Mouse (Mus musculus): ENCODE measurements at regions not wholly inside any gene's neighbourhood (a gene's known extent, or its start where the extent isn't known, plus 50 kb on each side); places are given as distances from the start of the nearest gene placed in this dataset.
"Not testable (repeated sequence)": the region's sequence is repeated elsewhere in the genome, so short reads cannot be mapped to it uniquely, and the experiment has no call there.

DNA sequence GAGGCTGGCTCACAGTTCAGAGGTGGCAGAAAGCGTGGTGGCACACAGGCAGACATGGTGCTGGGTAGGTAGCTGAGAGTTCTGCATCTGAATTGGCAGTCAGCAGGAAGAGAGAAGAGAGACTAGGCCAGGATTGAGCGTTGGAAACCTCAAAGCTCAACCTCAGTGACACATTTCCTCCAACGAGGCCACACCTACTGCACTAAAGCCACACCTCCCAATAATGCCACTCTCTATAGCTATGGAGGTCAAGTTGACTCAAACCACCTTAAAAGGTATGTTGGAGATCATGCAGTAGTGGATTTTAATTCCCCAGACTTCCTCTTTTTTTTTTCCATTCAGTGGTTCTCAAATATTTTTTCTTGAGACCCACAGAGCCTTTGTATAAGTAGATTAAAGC is 57.1 kb downstream of the Ccdc54 start:
- DNase-seq: no peak

DNA sequence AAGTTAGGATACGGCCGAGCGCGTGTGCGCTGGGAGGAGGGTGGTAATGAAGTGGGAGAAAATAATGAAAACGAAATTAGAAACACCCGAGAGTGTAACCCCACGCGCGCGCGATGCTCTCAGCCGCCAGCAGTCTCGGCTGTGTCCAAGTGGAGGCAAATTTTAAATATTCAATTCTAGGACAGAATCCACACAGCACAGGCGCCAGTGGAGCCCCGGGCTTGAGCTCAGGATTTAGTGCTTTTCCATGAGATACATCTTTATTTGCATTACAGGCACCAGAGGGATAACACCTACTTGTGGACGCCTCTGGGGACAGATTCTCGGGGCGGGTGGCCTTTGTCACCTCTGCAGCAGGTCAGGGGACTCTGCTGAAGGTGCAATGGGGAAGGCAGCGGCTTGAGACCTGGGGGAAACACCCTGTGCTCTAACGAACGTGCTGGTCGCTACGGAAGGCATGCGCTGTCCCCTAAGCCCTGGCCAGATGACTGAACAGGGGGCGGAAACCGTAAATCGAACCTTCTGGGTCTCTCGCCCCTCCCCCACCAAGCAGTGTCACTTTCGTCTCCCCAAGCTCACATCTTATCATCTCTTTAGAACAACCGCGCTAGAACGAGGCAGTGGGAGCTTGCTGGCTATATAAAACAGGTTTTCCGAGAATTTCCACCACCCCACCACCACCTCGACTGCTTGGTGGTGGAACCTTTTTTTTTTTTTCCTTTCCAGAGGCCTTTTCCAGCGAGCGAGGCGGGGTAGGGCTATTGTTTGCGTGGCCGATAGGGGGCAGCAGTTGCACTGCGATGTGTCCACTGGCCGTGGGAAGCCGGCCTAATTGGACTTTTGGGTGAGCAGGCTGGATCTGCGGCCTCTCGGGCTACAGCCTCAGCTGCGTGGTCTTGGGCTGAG is 61.2 kb downstream of the Ccdc54 start:
- DNase-seq: peak; percentile 79

DNA sequence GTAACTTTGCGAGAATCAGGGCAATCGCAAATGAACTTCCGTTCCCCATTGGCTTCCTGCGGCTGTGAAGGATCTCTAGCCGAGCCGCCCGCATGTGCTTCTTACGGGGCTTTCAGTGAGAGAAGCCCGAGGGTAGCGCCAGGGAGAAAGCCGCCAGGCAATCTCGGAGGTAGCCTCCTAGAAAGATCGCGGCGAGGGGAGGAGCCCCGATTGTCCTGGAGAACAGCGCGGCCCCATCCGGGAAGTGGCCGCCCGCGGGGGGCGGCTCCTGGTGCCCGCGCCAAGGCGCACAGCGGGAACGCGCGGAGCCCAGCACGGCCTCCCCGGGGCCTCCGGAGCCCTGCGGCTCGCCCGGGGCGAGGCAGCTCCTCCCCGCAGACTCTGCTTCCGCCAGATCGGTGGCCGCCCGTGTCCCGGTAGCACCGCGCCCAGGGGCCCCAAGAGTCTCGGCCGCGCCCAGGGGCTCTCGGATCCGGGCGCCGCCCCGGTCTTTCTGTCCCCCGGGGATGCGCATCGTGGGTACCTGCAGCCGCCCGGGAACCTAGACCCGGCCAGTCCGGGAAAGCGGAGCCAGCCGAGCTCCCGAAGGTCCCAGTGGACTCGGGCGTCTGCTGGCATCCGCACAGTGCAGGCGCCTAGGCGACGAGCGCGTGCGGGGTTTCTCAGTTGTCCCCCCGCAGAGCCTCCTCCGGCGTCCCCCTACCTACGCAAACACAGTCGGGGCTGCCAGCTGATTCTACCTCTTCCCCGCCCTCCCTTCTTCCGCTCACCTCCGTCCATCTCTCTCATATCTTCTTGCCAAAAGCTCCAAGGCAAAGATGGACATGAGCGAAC is 62.1 kb downstream of the Ccdc54 start:
- peak; percentile 42 for DNase-seq

DNA sequence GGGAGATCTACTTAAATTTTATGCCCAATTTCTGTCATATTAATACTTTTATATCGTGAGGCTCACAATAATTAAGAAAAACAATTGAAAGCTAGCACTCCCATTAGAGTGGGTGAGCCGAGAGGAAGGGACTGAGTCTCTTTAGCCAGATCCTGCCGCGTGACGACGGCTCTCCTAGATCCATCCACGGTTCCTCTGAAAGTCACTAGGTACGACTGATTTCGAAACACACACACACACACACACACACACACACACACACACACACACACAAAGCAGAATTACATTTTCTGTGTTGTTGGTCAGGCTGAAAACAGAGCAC is 62.6 kb downstream of the Ccdc54 start:
- DNase-seq: peak; percentile 4

DNA sequence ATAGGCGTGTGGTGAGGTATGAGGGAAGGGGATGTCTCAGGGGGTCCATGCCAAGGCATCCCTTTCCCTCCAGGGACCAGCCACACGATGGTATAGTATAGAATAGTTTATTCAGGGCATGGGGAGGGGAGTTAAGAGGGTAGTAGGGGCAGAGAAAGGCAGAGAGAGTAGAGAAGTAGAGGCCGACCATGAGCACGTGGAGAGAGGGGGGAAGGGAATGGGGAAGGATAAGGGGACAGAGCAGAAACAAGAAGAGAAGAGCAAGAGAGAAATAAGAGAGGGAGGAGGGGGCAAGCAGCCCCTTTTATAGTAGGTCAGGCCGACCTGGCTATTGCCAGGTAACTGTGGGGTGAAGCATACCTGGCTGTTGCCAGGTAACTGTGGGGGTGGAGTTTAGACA is 64.0 kb downstream of the Ccdc54 start:
- DNase-seq: not testable (repeated sequence)

DNA sequence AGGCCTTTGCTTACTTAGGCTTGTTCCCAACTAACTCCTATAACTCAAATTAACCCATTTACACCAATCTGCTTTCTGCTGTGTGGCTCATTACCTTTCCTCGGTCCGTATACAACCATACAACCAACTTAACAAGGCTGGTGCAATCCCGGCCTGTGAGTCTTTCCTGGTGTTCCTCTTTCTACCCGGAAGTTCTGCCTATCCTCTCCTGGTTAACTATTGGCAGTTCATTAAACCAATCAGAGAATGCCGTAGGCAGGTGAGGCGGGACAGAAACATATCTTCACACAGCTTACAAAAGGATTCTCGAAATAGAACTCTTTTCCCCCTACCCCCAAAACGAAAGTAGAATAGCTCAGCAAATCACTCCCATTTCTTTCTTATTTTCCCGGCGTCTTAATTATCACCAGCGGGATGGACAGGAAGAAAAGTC is 65.0 kb downstream of the Ccdc54 start:
- no peak for DNase-seq

DNA sequence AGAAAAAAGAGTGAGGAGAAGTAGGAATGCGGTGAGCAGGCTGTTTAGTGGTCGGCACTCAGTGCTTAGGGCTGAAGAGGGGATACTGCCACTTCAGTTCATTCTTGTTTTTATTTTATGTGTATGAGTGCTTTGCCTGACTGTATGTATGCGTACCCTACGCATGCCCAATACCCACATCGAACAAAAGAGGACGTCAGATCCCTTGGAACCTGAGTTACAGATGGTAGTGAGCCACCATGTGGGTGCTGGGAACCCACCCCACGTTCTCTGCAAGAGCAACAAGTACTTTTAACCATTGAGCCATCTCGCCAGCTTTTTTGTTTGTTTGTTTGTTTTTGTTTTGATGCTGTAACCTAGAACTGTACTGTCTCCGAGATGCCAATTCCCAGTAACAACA is 65.5 kb downstream of the Ccdc54 start:
- no peak for DNase-seq

DNA sequence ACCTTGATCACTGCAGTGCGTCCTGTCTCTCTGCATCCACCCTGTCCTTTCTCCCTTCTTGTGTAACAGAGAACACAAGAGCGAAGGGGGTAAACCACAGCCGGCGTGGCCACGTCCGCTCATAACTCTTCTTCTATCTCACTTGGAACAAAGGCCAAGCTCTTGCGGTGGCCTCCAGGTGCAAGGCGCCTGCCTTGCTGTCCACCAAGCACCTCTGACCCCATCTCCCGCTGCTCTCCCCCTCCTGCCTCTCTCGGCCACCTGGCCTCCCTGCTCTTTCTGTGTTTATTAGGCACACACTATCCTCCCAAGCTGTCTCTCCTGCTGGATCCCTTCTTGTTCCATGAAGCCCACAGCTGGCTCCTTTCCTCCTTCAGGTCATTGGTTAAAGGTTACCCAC is 71.3 kb downstream of the Ccdc54 start:
- no peak for DNase-seq

DNA sequence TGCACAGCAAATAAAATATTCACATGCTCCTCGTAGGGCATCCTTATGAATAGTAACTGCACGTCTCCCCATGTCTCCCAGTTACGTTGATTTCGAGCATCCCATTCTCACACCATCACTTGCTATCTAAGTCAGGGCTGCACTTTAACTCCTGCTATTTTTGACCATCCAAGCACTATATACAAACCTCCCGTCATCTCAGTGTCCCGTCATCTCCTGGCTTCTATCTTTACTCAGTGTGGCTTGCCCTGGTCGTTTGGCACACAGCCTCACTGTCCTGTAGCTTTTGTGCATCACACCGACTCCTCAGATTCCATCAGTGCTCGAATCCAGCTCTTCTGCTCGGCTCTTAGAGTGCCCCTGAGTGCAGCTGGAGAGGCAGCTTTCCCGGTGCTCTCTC is 74.4 kb downstream of the Ccdc54 start:
- DNase-seq: no peak

DNA sequence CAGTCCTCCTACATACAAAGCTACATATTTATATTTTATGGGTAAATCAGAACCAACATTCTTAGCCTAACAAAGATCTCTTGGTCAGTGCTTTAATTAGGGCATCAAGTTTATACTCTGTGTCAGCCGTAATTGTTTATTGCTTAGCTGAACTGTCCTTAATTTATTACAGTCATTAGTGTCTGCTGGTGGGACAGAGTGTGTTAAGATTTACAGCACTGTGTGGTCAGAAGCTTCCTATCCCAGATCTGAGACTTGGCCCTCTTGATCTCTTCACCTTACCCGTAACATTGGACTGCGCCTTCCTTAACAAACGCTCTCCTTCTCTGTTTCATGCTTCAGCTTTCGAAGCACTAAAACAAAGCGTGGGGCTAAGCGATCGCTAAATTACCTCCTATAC is 75.9 kb downstream of the Ccdc54 start:
- DNase-seq: no peak

DNA sequence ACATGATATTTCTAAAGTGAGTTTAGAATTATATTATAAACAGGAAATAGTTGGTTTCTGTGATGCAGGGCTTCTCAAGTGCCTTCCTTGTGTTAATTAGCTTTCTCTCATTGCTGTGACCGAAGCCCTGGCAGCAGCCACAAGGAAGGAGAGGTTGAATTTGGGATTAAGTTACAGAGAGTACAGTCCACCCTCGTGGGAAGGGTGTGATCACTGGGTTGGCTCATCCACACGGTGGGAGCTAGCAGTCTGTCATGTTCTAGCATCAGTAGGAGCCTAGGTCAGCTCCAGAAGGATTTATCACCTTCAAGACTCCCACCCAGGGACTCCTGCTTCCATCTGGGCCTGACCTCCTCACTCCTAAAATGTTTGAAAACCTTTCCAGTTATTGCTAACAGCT is 78.9 kb downstream of the Ccdc54 start:
- no peak for DNase-seq

DNA sequence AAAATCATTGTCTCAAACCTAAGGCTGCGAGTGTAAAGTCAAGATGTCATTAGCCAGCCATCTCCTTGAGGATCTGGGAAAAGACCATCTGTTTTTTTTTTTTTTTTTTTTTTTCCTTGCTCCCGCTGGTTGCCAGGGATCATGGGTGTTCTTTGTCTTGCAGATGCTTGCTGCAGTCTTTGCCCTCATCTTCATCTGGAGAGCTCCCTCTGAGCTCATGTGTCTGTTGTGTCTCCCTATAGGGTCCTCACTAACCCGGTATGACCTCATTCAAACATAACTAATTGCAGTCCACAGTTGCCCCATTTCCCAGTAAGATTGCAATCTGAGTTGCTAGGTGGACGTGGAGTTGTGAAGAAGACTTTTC is 77.3 kb upstream of the Bbx start:
- no peak for DNase-seq

DNA sequence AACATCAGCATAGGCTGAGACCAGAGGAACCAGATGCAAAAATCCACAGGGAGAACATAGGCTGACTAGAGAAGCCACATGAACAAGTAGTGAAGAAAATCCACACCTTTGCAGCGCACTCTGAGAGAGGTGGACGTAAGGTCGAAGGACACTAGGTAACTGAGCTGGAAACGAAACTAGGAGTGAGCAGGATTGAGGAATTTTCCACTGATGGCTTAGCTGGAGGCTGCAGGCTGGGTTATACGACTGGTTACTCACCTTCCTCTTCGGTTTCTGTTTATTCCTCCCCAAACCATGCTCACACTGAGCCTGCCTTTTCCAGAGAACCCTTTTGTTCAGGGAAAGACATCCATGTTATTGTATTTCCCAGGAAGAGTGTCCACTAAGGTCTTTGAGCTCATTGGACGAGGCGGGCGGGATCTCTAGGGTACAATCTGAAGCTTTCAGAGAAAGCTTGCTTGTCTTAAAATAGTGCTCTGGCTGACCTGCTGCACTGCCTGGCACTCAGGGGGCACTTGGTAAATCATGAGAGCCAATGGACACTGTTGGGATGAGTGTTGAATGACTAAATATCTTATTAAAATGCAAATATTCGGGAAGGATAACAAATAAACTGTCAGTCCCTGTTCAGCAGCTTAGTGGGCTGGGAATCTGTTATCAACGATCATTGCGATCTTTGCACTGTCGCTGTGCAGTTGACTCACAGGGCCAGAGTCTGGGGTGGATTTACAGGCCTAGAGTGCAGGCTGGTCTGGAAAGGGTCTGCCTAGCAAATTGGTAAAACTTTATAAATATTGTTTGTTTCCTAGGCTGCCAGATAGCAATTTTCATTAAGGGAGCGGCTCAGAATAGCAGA is 76.7 kb upstream of the Bbx start:
- no peak for DNase-seq

DNA sequence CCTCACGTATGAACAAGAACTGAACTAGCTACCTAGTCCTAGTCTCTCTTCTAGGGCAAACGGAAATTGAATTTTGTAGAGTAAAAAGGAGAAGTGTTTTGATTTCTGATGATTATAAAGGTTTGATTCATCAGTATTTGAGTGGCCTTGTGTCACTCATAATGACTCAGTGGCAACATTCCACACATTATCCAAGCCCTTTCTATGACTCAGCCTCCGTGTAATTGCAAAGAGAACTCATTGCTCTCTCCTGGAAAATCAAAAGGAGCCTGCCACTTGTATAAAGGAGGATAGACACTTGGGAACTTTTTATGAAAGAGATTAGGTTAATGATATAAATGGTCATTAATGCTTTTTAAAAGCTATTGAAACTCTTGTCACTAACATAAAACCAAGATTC is 72.4 kb upstream of the Bbx start:
- DNase-seq: no peak

DNA sequence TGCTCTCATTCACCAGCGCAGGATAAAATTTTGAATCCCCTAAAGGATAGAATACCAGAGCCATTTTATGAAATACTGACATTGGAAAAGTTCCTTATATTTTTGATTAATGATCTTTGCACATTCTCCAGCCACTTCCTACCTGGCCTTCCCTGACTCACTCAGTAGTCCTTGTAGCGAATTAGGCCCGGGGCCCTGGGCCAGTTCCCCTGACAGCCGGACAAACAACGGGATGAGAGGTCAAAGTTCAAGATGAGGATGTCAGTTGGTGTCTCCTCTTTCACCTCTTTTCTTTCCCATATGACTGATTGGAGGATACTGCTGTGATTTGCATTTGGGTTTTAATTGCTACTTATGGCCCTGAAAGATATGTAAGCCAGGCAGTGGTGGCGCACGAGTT is 66.7 kb upstream of the Bbx start:
- no peak for DNase-seq

DNA sequence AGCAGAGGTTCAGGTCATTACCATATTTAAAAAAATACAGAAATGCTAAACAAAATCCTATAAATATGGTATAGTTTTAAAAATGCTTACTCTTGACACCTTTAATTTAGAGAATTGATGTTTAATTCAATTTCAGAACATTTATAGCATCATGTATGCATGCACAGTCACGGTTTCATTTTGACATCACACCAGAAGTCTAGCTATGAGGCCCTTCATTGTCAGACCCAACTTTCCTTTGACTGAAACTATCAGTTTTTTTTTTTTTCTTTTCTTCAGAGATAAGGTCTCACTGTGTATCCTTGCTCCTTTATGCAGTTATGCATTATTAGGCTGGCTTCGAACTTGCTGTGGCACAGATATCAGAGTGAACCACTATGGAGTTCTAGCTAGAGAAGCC is 61.5 kb upstream of the Bbx start:
- no peak for DNase-seq

DNA sequence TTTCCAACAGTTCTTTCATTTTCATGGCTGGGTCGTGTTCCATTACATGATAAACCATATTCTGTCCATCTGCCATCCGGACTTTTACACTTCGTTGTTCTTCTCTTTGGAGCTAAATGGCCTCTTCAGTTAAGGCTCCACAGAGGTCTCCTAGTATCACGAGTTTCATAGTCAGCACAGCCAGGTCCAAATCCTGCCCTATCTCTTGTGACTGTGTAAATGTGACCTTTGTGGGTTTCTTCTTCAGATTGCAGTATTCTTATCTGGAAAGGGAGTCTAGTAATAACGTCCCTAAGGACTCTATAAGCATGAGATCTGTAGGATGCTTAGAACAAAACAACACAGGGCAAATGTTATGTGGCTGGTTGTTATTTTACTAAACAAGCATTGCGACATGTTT is 57.1 kb upstream of the Bbx start:
- no peak for DNase-seq

DNA sequence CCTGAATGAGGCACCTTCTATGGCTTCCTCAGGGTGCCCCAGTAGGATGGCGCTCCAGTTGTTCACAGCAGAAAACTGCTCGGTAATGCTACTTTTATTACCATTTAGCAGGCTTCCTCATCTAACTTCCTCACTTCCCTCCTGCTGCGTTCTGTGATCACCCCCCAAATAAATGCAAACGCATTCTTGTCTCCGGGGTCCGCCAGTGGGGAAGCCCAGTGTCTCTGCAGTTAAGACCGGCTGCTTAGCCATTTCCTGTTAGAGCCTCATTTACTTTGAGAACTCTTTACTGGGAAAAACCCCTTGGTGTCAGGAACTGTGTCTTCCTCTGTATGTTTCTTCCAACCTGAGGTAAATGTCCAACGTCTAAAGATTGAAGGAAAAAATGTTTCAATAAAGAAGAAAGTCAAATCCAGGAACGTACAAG is 50.2 kb upstream of the Bbx start:
- DNase-seq: no peak

Data from layer of hippocampus, adult 9-11 months (tissue).